In the genomic region with DNA sequence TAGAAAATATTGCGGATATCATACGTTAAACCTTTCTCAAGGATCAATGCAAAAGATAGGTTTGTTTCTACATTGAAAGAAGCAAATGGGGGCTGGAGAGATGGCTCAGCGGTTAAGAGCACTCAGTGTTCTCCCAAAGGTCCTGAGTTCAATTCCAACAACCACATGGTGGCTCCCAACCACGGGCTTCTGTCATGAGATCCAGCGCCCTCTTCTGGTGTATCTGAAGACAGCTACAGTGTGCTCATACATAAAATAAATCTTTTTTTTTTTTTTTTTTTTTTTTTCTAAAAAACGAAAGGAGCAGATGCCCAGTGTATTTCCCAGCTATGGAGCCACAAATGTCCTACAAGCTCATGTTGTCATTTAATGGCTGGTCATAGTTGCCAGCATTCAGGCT, we compare ENCODE assay signal across 12 mouse cellular contexts. TPM values are rescaled to one million over a fixed set of nuclear protein-coding genes. Genes with fewer than 3 reads are reported as not detected.
A peak's percentile ranks its signal among the peaks of the same experiment; 100 is the strongest.
DNase-seq lines count a peak whose midpoint lies in the region; ATAC-seq and TF ChIP-seq lines count a peak whose summit lies in the region.
"Had no signal": no experiment of that assay in that cellular context is flagged by ENCODE, and none has a peak within 500 bp of the region (broad histone marks: within the 10 kb centered on the region; RNA-seq: fewer than 3 reads in every experiment).

No protein-coding gene starts in this region.

- peak; percentile 33; the same call in 1 of the 2 replicates for TF ChIP-seq CTCF in gastrocnemius, adult 2 months (IDR thresholded peaks at IDR 0.05)
- TF ChIP-seq CTCF in small intestine, adult 2 months (IDR thresholded peaks at IDR 0.05; ENCODE audit: extremely low read depth, insufficient read length, insufficient replicate concordance, low read depth, low read length): peak; percentile 20; the same call in 1 of the 2 replicates

- peaks cover 60% of the 10 kb centered on the region for H3K36me3 ChIP-seq in midbrain, embryonic 14.5 days (ENCODE audit: control insufficient read depth, insufficient read depth, low read length)
- peaks cover 45% of the 10 kb centered on the region for H3K36me3 ChIP-seq in midbrain, embryonic 16.5 days (ENCODE audit: control insufficient read depth, insufficient read depth, low read length)
- peaks cover 56% of the 10 kb centered on the region for H3K36me3 ChIP-seq in small intestine, adult 2 months (ENCODE audit: control insufficient read depth, insufficient read depth, low read length)

- 70% methylated on average over 6 of the region's 6 CpGs for WGBS in midbrain, embryonic 14.5 days
- WGBS in midbrain, embryonic 16.5 days: 66% methylated on average over 6 of the region's 6 CpGs
- 61% methylated on average over 6 of the region's 6 CpGs for WGBS in small intestine, adult 2 months

- DNase-seq in gastrocnemius, adult 2 months: no peak
- no peak for DNase-seq in gastrocnemius, adult 18-20 months (ENCODE audit: low spot score)
- peak; percentile 48 for DNase-seq in midbrain, embryonic 14.5 days
- DNase-seq in brain, adult 2 months (ENCODE audit: low read depth, low spot score): peak; percentile 65
- no peak for DNase-seq in kidney, postnatal 4 days
- DNase-seq in heart, postnatal 14 days: no peak

- no peaks in the 10 kb centered on the region for H3K4me1 ChIP-seq in midbrain, embryonic 14.5 days (ENCODE audit: control insufficient read depth, insufficient read depth, low read length)
- no peaks in the 10 kb centered on the region for H3K4me1 ChIP-seq in midbrain, embryonic 16.5 days (ENCODE audit: control insufficient read depth, insufficient read depth, low read length)
- H3K4me1 ChIP-seq in small intestine, adult 2 months (ENCODE audit: control insufficient read depth, insufficient read depth, insufficient read length, low read length): no peaks in the 10 kb centered on the region
- H3K4me1 ChIP-seq: intestine, embryonic 15.5 days; neural tube, embryonic 15.5 days had no signal

- H3K4me3 ChIP-seq in gastrocnemius, adult 2 months: no peak overlapping the region
- H3K4me3 ChIP-seq in midbrain, embryonic 14.5 days (replicated peaks; ENCODE audit: low read depth, low read length): no peak overlapping the region
- H3K4me3 ChIP-seq in midbrain, embryonic 16.5 days (ENCODE audit: low read depth, low read length): no peak overlapping the region
- H3K4me3 ChIP-seq in small intestine, adult 2 months (ENCODE audit: low read depth, low read length): no peak overlapping the region
- H3K4me3 ChIP-seq: intestine, embryonic 15.5 days; neural tube, embryonic 15.5 days had no signal

- TF ChIP-seq POLR2A in small intestine, adult 2 months (IDR thresholded peaks at IDR 0.05; ENCODE audit: low read depth, low read length): no peak

- ATAC-seq in midbrain, embryonic 14.5 days (ENCODE audit: low FRiP score, low TSS enrichment): no peak
- no peak for ATAC-seq in midbrain, embryonic 16.5 days
- ATAC-seq: intestine, embryonic 15.5 days had no signal

- H3K27me3 ChIP-seq in midbrain, embryonic 14.5 days (ENCODE audit: control insufficient read depth, insufficient read depth, low read length): no peaks in the 10 kb centered on the region
- H3K27me3 ChIP-seq in midbrain, embryonic 16.5 days (ENCODE audit: control insufficient read depth, insufficient read depth, low read depth, low read length): no peaks in the 10 kb centered on the region
- H3K27me3 ChIP-seq in small intestine, adult 2 months (ENCODE audit: control insufficient read depth, insufficient read depth, low read length): no peaks in the 10 kb centered on the region
- H3K27me3 ChIP-seq: intestine, embryonic 15.5 days; neural tube, embryonic 15.5 days had no signal

- intact Hi-C loops in gastrocnemius, adult 2 months (cut with DNase I): loop anchor here (5.0 kb wide), 1 partner anchor 108 kb away; no protein-coding TSS in a partner anchor
- intact Hi-C loops in heart, postnatal 14 days (cut with DNase I): no loop called here

- no peak overlapping the region for H3K9ac ChIP-seq in midbrain, embryonic 14.5 days (replicated peaks; ENCODE audit: low read length)
- no peak overlapping the region for H3K9ac ChIP-seq in midbrain, embryonic 16.5 days (ENCODE audit: low read depth, low read length)
- H3K9ac ChIP-seq: intestine, embryonic 15.5 days; neural tube, embryonic 15.5 days had no signal

- no peak overlapping the region for H3K27ac ChIP-seq in gastrocnemius, adult 2 months
- H3K27ac ChIP-seq in midbrain, embryonic 14.5 days (replicated peaks; ENCODE audit: low read depth, low read length): no peak overlapping the region
- no peak overlapping the region for H3K27ac ChIP-seq in midbrain, embryonic 16.5 days (ENCODE audit: low read length)
- H3K27ac ChIP-seq in small intestine, adult 2 months (ENCODE audit: insufficient read depth, low read depth, low read length): no peak overlapping the region
- H3K27ac ChIP-seq: intestine, embryonic 15.5 days; neural tube, embryonic 15.5 days had no signal

- H3K4me2 ChIP-seq in midbrain, embryonic 14.5 days (ENCODE audit: low read length): no peak overlapping the region
- no peak overlapping the region for H3K4me2 ChIP-seq in midbrain, embryonic 16.5 days (ENCODE audit: low read length)
- H3K4me2 ChIP-seq: intestine, embryonic 15.5 days; neural tube, embryonic 15.5 days had no signal

- no peaks in the 10 kb centered on the region for H3K9me3 ChIP-seq in midbrain, embryonic 14.5 days (ENCODE audit: control insufficient read depth, low read length)
- H3K9me3 ChIP-seq in midbrain, embryonic 16.5 days (replicated peaks; ENCODE audit: control insufficient read depth, low read length, poor library complexity, severe bottlenecking): no peaks in the 10 kb centered on the region
- H3K9me3 ChIP-seq: G1E; intestine, embryonic 15.5 days; neural tube, embryonic 15.5 days had no signal

RNA-seq across cellular contexts. Expression of a gene that starts 6.1 kb away (rescaled TPM):
- under 1 TPM in 1 of 2 experiments, not detected in 1; 0.14 TPM for total RNA-seq in gastrocnemius, adult 2 months (2021)
- under 1 TPM in 1 of 2 experiments, not detected in 1; 0.07 TPM for total RNA-seq in gastrocnemius, adult 18-20 months (2021)
- 4.0 and 4.2 TPM in 2 replicates for polyA plus RNA-seq in midbrain, embryonic 14.5 days (2014; fragmentation: Nextera tagmentation; extraction: Ambion mirVana)
- polyA plus RNA-seq in midbrain, embryonic 16.5 days (2015; fragmentation: Nextera tagmentation; extraction: Ambion mirVana): 6.2 and 8.5 TPM in 2 replicates
- 1.0 and 3.5 TPM in 2 replicates for polyA plus RNA-seq in small intestine, adult 2 months (2012; rRNA removed)
- total RNA-seq in heart, postnatal 14 days (2021): under 1 TPM; 0.14 to 0.41 TPM
- polyA plus RNA-seq: G1E had no signal

RNA-seq across cellular contexts. Expression of a gene that starts 16.8 kb away (rescaled TPM):
- total RNA-seq in gastrocnemius, adult 2 months (2021): 10 to 100 TPM; 32.8 to 39.4 TPM
- total RNA-seq in gastrocnemius, adult 18-20 months (2021): 10 to 100 TPM; 30.0 to 36.6 TPM
- 139 and 140 TPM in 2 replicates for polyA plus RNA-seq in midbrain, embryonic 14.5 days (2014; fragmentation: Nextera tagmentation; extraction: Ambion mirVana)
- 133 and 136 TPM in 2 replicates for polyA plus RNA-seq in midbrain, embryonic 16.5 days (2015; fragmentation: Nextera tagmentation; extraction: Ambion mirVana)
- polyA plus RNA-seq in small intestine, adult 2 months (2012; rRNA removed): 107 and 134 TPM in 2 replicates
- total RNA-seq in heart, postnatal 14 days (2021): 10 to 100 TPM; 57.0 to 60.5 TPM

RNA-seq across cellular contexts. Expression of a gene that starts 57.2 kb away (rescaled TPM):
- total RNA-seq in gastrocnemius, adult 2 months (2021): not detected
- under 1 TPM; 0.18 to 0.28 TPM for total RNA-seq in gastrocnemius, adult 18-20 months (2021)
- polyA plus RNA-seq in midbrain, embryonic 14.5 days (2014; fragmentation: Nextera tagmentation; extraction: Ambion mirVana): not detected in 2 replicates
- not detected in 2 replicates for polyA plus RNA-seq in midbrain, embryonic 16.5 days (2015; fragmentation: Nextera tagmentation; extraction: Ambion mirVana)
- 0.19 and 0.81 TPM in 2 replicates for polyA plus RNA-seq in small intestine, adult 2 months (2012; rRNA removed)
- total RNA-seq in heart, postnatal 14 days (2021): not detected
- total RNA-seq: left cerebral cortex, adult 8-10 months had no signal
- polyA plus RNA-seq: G1E; intestine, embryonic 15.5 days; neural tube, embryonic 15.5 days had no signal

Comparison
In these comparisons a context has a peak if more than half of its experiments do, and no peak if none do; other contexts are left out.
1. DNase-seq: peak in midbrain, embryonic 14.5 days (single experiment) and brain, adult 2 months (single experiment); none in gastrocnemius, adult 2 months (single experiment), gastrocnemius, adult 18-20 months (single experiment), kidney, postnatal 4 days (0 of 2) and heart, postnatal 14 days (0 of 2).